Mouse (Mus musculus) bone marrow, adult 2 months (tissue): ENCODE measurements around the gene Scnn1b.

ENCODE experiments used
- CTCF ChIP-seq: fragments of 200-500 bp; IDR thresholded peaks from 2 replicates; pipeline ENCODE4 v1.5.1; 2011; ENCODE audit warnings: low read length, control low read depth; ENCODE audit not compliant: control insufficient read depth, insufficient read depth
- POLR2A ChIP-seq: fragments of 200-500 bp; IDR thresholded peaks from 2 replicates; pipeline ENCODE4 v1.6.1; 2011; ENCODE audit warnings: low read depth, mild to moderate bottlenecking, control low read depth, low read length, borderline replicate concordance; ENCODE audit not compliant: control insufficient read depth

- TF ChIP-seq CTCF (no peak), POLR2A (no peak)
Observed at GRCm38 (mm10) chr7:121873998-121874397, 9.2 kb downstream of the Scnn1b start.
